Mouse (Mus musculus) frontal cortex, adult (tissue): ENCODE results near the gene Atp6v1g1.
A peak's percentile ranks its signal among the peaks of the same experiment; 100 is the strongest.

Source experiments
- ATAC-seq: cut with Nextera tagmentation; 2 replicates; pipeline ENCODE4 v1.9.2; 2017; ENCODE audit warnings: mild to moderate bottlenecking, moderate library complexity, mixed read lengths; ENCODE audit not compliant: low TSS enrichment

The Atp6v1g1 gene

DNA sequence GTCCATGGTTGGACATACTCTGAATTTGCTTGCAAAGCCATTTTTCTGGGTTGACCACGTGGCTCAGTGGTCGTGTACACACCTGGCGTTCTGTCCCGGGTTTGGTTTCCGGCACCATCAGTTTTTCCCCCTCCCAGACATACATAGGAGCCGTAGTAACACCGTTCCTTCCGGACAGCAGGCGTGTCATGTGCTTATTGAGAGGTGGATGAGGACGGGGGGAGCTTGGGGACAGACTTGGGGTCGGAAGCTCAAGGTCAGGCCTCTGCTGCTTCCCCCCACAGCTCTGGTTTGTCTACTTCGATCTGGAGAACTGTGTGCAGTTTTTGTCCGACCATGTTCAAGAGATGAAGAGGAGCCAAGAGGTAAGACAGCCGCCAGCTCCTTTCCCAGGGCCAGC lies 35.1 kb downstream of the Atp6v1g1 start:
- no peak; the same call in 1 of the 2 replicates for ATAC-seq

GRCm38 (mm10) chr4:63580078-63580477 lies 35.5 kb downstream of the Atp6v1g1 start:
- peak; percentile 77 for ATAC-seq

DNA sequence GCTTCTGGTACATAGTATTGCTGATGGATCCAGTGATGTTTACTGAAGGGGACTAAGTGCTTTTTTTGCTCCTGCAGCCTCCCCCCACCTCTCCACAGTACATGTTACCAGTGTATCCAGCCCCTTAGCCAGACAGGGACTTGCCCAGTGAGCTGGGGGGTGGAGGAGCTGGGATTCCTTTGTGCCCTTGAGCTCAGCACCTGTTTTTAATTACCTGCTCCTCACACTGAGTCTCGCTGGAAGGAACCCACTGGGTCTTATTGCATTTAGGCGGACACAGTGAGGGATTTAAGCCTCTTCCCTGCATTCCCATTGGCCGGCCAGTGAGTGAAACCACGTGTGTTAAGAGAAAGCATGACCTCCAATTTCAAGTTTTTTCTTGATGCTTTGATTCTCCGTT lies 38.0 kb downstream of the Atp6v1g1 start:
- ATAC-seq: no peak

DNA sequence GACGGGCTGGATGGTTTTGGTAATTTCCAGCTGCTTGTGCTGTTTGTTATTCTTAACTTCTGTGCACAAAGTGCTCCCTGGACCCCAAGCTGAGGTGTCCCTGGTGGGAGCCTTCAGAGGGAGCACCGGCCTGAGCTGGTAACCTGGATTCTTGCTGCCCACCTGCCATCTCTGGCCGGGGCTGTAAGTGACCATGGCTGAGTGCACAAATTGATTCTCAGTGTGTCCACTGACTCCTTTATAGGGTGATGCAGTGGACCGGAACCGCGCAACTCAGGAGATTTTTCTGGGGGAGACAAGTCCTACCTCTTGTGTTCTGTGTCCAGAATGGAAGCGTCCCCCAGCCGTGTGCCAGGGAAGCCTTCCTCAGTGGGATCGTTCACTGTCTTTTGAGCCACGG lies 40.6 kb downstream of the Atp6v1g1 start:
- no peak for ATAC-seq

GRCm38 (mm10) chr4:63586240-63586639 lies 41.7 kb downstream of the Atp6v1g1 start:
- ATAC-seq: no peak

DNA sequence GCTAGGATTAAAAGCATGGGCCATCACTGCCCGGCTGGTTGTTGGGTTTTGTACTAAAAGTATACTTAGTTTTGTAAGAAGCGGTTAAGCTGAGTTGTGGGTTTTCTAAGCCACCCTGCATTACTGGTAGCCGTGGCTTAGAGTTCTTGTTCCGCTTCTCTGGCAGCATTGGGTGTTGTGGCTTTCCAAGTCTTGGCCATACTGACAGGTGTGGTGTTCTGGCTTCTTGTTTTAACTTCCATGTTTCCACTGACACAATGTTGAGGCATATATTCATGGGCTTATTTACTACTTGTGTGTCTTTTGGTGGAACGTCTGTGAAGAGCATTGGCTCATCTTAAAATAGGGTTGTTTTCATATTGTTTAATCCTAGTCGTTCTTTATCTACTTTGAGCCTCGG lies 45.4 kb downstream of the Atp6v1g1 start:
- no peak for ATAC-seq

GRCm38 (mm10) chr4:63590538-63590937 lies 46.0 kb downstream of the Atp6v1g1 start:
- no peak for ATAC-seq

DNA sequence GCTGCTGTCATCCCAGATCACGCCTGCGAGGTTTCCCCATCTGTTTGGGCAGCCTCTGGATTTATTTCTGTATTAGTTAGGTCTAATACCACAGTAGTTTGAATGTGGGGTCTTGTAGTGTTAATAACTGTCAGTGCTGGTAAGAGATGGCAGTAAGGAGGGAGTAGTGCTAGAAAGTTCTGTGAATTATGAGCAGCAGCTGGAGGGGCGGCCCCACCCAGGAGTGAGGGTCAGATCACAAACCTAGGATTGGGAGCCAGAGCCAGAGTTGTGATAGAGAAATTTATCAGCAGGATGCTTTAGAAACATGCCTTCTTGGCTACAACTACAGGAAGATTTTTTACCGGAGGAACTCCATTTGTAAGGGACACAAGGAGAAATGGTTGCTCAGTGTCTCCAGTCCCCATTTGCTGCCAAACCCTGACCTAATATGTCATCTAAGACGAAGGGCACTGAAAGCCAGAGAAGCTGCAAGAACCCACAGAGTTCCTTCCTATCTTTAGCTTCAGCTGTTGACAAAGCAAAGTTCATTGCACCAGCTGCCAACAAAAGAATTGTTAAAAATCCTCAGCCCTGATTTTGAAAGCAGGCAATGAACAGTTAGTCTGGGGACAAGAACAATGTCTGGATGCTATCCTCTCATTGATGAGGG lies 50.0 kb downstream of the Atp6v1g1 start:
- no peak for ATAC-seq

- no peak for ATAC-seq
These were observed 50.7 kb downstream of the Atp6v1g1 start for GRCm38 (mm10) chr4:63595259-63595658.

DNA sequence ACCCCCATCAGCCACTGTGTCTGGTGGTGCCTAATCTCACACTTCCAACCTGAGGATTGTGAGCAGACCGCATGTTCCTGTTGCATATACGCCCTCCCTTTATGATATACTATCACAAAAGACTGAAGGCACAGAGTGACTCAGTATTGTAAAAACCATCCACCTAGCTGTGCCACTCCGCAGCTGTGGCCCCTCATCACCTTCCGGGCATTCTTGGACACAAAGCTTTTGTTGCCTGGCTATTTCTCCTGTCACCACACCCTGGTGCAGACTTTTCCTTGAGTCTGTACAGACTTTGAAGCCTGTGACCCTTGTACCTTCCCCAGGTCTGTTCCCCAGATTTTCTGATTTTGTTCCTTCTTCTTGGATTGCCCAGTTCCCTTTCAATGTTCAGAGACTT lies 51.4 kb downstream of the Atp6v1g1 start:
- ATAC-seq: no peak
